Mouse (Mus musculus) liver, embryonic 14.5 days (tissue): Measurements from ENCODE around the gene Olfr56. TPM values are rescaled to one million over a fixed set of nuclear protein-coding genes. Genes with fewer than 3 reads are reported as not detected.

ENCODE experiments used
- ATAC-seq: fragments of 200-750 bp; cut with Nextera tagmentation; 2 replicates; pipeline ENCODE4 v1.8.0; 2017; ENCODE audit warnings: moderate number of reproducible peaks, mild to moderate bottlenecking, moderate library complexity; ENCODE audit not compliant: insufficient read depth
- DNase-seq, 3 experiments: peaks; one replicate each; pipeline ENCODE4 v3.0.0-alpha.2; 2012 to 2013; ENCODE audit warnings: low read depth in 3 of 3, low spot score in 3 of 3
- H3K27ac ChIP-seq: fragments of 300-500 bp; sonication (generic); 2 replicates; pipeline ENCODE4 v1.5.1; 2014; ENCODE audit warnings: moderate library complexity, mild to moderate bottlenecking, control low read depth, inconsistent platforms
- H3K27me3 ChIP-seq: fragments of 300-500 bp; sonication (generic); 2 replicates; pipeline ENCODE4 v1.6.1; 2014; ENCODE audit warnings: mild to moderate bottlenecking, low read length, moderate library complexity; ENCODE audit not compliant: control insufficient read depth, insufficient read depth
- H3K36me3 ChIP-seq: fragments of 300-500 bp; sonication (generic); replicated peaks from 2 replicates; pipeline ENCODE4 v1.6.1; 2014; ENCODE audit warnings: low read depth; ENCODE audit not compliant: control insufficient read depth, insufficient read depth
- H3K4me1 ChIP-seq, 2 experiments: fragments of 200-500 bp in 1 of 2; fragments of 300-500 bp in 1 of 2; sonication (generic) in 1 of 2; replicated peaks; 2 replicates each; pipeline ENCODE4 v1.6.1; 2012 to 2014; ENCODE audit warnings: antibody characterized with exemption in 1 of 2, inconsistent platforms in 1 of 2, low read length in 1 of 2; ENCODE audit not compliant: control insufficient read depth in 2 of 2, insufficient read depth in 2 of 2
- H3K4me2 ChIP-seq: fragments of 300-500 bp; sonication (generic); 2 replicates; pipeline ENCODE4 v1.6.1; 2014; ENCODE audit warnings: low read depth, mild to moderate bottlenecking, control low read depth, moderate library complexity
- H3K4me3 ChIP-seq, 2 experiments: fragments of 200-500 bp in 1 of 2; fragments of 300-500 bp in 1 of 2; sonication (generic) in 1 of 2; 2 replicates each; pipeline ENCODE4 v1.5.1; 2012 to 2014; ENCODE audit warnings: low read depth in 2 of 2, low read length in 2 of 2, mild to moderate bottlenecking in 2 of 2, control low read depth in 1 of 2, inconsistent platforms in 1 of 2, moderate library complexity in 1 of 2; ENCODE audit not compliant: insufficient read depth in 1 of 2
- H3K9ac ChIP-seq: fragments of 300-500 bp; sonication (generic); replicated peaks from 2 replicates; pipeline ENCODE4 v1.6.1; 2014; ENCODE audit warnings: mild to moderate bottlenecking, control low read depth, moderate library complexity
- H3K9me3 ChIP-seq: fragments of 300-500 bp; sonication (generic); 2 replicates; pipeline ENCODE4 v1.6.1; 2016; ENCODE audit warnings: low read length, mixed read lengths; ENCODE audit not compliant: control insufficient read depth
- CTCF ChIP-seq: IDR thresholded peaks from 2 replicates; pipeline ENCODE4 v1.5.1; 2016; ENCODE audit warnings: antibody characterized with exemption, low read depth, control low read depth
- EP300 ChIP-seq: IDR thresholded peaks from 2 replicates; pipeline ENCODE4 v1.6.1; 2016; ENCODE audit warnings: antibody characterized with exemption, low read depth
- WGBS: fragments of 180-500 bp; shearing (Covaris S2); extraction: QIAGEN DNeasy Blood & Tissue Kit; methylation state at CpG from one replicate; pipeline ENCODE4 v1.1.7; 2014; ENCODE audit not compliant: insufficient replicate concordance; 5-methylcytosine and 5-hydroxymethylcytosine counted together
- polyA plus RNA-seq, 2 experiments: library from polyadenylated mRNA; depleted of rRNA in 1 of 2; stranded (reverse) in 1 of 2; unstranded in 1 of 2; fragments of >200 nt; fragmentation: Nextera tagmentation in 1 of 2; extraction: Ambion mirVana in 1 of 2; gene quantifications; 2 replicates each; pipeline versions ENCODE4 v1.2.1 to v1.2.3; 2012 to 2014

Olfr56 gene
- polyA plus RNA-seq, 2 experiments = 0.10 TPM; not detected in 1

DNA sequence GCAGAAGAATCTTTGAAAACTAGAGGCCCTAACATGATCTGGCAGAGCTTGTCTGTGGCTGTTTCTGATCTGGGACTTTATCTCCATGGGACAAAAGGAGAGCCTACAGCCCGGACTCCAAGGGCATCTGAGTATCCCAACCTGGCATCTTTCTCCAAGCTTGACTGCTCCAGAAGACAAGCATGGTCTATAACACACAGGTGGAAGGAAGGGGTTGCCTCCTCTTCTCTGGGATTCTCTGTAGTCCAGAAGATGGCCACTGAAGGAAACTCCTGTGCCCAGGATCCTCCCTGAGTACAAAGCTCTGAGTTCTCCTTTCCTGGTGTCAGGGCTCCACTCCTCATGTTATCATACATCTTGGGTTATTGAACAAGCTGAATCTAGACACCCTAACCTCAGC lies 101.9 kb downstream of the Olfr56 start:
- H3K4me3 ChIP-seq = no peak overlapping the region
- H3K36me3 ChIP-seq = no peaks in the 10 kb centered on the region
- H3K27ac ChIP-seq = no peak overlapping the region
- no peak for DNase-seq
- 22% methylated on average over 1 of the region's 1 CpGs for WGBS
- no peaks in the 10 kb centered on the region for H3K27me3 ChIP-seq
- H3K4me1 ChIP-seq = peaks cover 31 to 51% of the 10 kb centered on the region in 2 experiments
- H3K9ac ChIP-seq = no peak overlapping the region
- H3K9me3 ChIP-seq = no peaks in the 10 kb centered on the region
- H3K4me2 ChIP-seq = no peak overlapping the region
- no peak for ATAC-seq
- no peak for TF ChIP-seq CTCF
- no peak for TF ChIP-seq EP300

DNA sequence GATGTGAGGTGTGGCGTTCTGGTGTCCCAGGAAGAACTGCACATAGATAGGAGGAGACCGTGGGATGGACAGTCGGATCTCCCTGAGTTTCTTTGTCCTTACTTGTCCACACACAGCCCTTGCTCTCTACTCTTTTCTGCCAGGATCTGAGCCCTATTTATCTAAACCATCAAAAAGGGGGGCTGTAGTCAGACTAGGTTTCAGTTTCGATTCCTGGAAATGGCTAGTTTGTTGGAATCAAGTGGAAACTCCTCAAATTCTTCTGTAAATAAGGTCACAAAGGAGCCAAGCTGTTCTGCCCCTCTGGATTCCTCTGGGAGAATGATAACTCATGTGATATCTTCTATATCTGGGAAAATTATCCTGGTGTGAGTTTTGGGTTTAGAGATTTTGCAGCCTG lies 102.7 kb downstream of the Olfr56 start:
- Histone ChIP-seq H3K4me1 (peaks cover 35 to 53% of the 10 kb centered on the region in 2 experiments), H3K27me3 (no peaks in the 10 kb centered on the region), H3K36me3 (no peaks in the 10 kb centered on the region), H3K27ac (no peak overlapping the region), H3K9me3 (no peaks in the 10 kb centered on the region), H3K4me2 (peak overlapping the region; percentile 19), H3K4me3 (no peak overlapping the region), H3K9ac (no peak overlapping the region)
- 48% methylated on average over 4 of the region's 4 CpGs for WGBS
- TF ChIP-seq CTCF (no peak), EP300 (no peak)
- ATAC-seq = no peak
- DNase-seq = no peak

DNA sequence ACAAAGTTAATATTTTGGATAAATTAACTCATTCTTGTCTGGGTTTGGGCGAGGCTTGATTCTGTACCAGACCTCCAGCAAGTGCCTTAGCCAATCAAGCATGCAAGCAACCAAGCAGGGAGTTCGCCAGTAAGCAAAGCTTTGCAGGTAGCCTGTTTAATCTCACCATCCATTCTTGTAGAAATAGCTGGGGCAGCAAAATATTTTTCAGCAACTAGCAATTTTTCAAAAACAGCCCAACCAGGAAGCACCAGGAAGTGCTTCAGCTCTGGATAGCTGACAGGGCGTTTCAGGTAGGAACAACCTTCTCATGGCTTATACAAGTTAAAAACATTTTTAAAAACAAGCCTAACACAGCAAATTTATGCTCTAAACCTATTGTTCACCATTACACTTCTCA lies 103.2 kb downstream of the Olfr56 start:
- TF ChIP-seq CTCF (no peak), EP300 (no peak)
- WGBS = 60% methylated on average over 3 of the region's 3 CpGs
- no peaks in the 10 kb centered on the region for H3K27me3 ChIP-seq
- no peak overlapping the region for H3K9ac ChIP-seq
- H3K4me1 ChIP-seq = peaks cover 40 to 55% of the 10 kb centered on the region in 2 experiments
- H3K9me3 ChIP-seq = no peaks in the 10 kb centered on the region
- no peak overlapping the region for H3K4me3 ChIP-seq
- no peak for ATAC-seq
- no peak for DNase-seq
- no peaks in the 10 kb centered on the region for H3K36me3 ChIP-seq
- H3K27ac ChIP-seq = no peak overlapping the region
- peak overlapping the region; percentile 19; the same call in 1 of the 2 replicates for H3K4me2 ChIP-seq

DNA sequence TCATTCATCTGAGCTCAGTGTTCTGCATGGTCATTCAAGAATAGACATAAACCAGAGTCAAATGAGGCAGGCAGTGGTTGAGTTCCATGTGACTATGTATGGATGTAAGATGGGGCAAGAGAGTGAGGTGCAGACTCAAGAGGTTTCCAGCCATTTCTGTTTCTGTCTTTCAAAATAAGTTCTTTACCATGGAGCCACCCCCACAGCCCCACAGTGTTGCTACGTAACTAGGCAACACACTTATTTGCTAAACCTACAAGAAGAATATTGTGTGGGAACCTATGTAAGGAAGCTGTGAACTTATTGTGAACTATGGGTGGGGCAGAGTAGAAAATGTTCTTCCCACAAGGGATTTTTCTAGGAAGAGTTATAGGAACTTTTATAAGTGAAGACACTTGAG lies 104.5 kb downstream of the Olfr56 start:
- peaks cover 48 to 66% of the 10 kb centered on the region in 2 experiments for H3K4me1 ChIP-seq
- ATAC-seq = no peak
- DNase-seq = no peak
- H3K4me3 ChIP-seq = no peak overlapping the region
- peak overlapping the region; percentile 74 for H3K27ac ChIP-seq
- H3K4me2 ChIP-seq = no peak overlapping the region
- no peak for TF ChIP-seq CTCF
- TF ChIP-seq EP300 = no peak
- 79% methylated on average over 1 of the region's 1 CpGs for WGBS
- H3K9ac ChIP-seq = no peak overlapping the region
- no peaks in the 10 kb centered on the region for H3K36me3 ChIP-seq
- no peaks in the 10 kb centered on the region for H3K27me3 ChIP-seq
- no peaks in the 10 kb centered on the region for H3K9me3 ChIP-seq

DNA sequence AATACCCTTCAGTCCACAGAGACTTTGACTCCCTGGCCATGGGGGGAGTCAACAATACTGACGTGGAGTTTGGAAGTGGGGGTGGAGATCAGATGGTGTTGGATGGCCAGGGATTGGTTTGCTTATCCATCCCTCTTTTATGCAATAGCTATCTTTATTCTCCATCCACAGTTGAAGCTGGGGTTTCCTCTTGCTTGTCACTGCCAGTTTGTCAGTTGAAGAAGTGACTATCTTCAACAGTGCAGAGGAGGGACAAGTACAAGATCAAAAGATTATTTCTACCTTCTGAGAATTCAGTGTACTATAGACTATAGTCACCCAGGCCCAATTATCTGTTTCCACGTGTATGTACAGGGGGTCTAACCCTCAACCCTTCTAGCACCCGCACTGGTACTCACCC lies 105.1 kb downstream of the Olfr56 start:
- H3K27ac ChIP-seq = peak overlapping the region; percentile 74
- no peak overlapping the region for H3K4me3 ChIP-seq
- WGBS = 4% methylated on average over 3 of the region's 3 CpGs
- no peaks in the 10 kb centered on the region for H3K27me3 ChIP-seq
- no peaks in the 10 kb centered on the region for H3K9me3 ChIP-seq
- peak; percentile 37 for ATAC-seq
- H3K4me2 ChIP-seq = peak overlapping the region; percentile 29; the same call in 1 of the 2 replicates
- peak in 1 of 3 experiments; percentile 36 for DNase-seq
- peaks cover 51 to 71% of the 10 kb centered on the region in 2 experiments for H3K4me1 ChIP-seq
- H3K36me3 ChIP-seq = no peaks in the 10 kb centered on the region
- no peak for TF ChIP-seq CTCF
- peak; percentile 86 for TF ChIP-seq EP300
- peak overlapping the region; percentile 28; the same call in 1 of the 2 replicates for H3K9ac ChIP-seq
